Mouse (Mus musculus) bone marrow, adult 2 months (tissue): ENCODE measurements around the gene Adamts16.

Experiments used
- CTCF ChIP-seq: fragments of 200-500 bp; IDR thresholded peaks from 2 replicates; pipeline ENCODE4 v1.5.1; 2011; ENCODE audit warnings: low read length, control low read depth; ENCODE audit not compliant: control insufficient read depth, insufficient read depth
- POLR2A ChIP-seq: fragments of 200-500 bp; IDR thresholded peaks from 2 replicates; pipeline ENCODE4 v1.6.1; 2011; ENCODE audit warnings: low read depth, mild to moderate bottlenecking, control low read depth, low read length, borderline replicate concordance; ENCODE audit not compliant: control insufficient read depth

DNA sequence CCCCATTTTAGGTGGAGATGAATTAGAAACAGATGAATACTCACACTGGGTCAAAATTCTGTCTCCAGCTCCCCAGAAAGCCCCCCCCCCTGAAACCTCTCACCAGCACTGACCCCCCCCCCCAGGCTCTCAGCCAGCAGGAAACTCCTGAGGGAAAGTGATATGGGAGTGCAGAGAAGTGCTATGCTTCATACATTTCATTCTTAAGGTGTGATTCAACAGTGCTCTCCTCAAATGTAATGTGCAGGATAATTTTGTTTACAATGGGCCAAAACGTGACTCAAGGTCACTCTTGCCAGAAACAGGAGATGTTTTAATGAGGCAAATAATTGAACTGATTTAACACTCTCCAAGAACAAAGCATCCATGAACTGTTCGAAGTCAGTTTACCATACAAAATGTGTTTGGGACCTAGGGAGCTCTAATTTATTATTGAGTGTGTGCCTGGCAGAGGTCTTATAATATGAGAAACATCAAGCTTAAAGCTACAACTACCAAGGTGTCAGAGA, 152.1 kb downstream of the Adamts16 start:
- TF ChIP-seq CTCF (no peak), POLR2A (no peak)
